Mouse (Mus musculus): ENCODE measurements around the gene Mme. TPM values are rescaled to one million over a fixed set of nuclear protein-coding genes. Genes with fewer than 3 reads are reported as not detected.
A peak's percentile ranks its signal among the peaks of the same experiment; 100 is the strongest.

Gene Mme
- polyA plus RNA-seq, 1 experiment from 2014 or later = 14.3 TPM

DNA sequence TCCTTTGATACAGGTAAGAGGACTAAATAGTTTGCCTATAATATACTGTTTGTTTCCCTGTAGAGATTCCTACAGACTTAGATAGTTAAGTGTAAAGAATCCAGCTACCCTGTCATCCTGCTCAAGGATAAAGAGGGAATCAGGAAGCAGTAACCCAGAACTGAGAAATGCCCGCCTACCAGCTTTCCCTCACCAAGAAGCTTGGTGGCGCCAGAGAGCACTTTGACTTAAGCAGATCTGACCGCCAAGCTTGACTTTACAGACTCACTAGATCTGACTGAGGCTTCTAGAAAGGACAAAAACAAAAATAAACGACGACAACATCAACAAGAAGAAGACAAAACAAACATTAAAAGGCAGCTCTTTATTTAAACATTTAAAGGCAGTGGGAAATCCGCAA lies 56.5 kb downstream of the Mme start:
- Histone ChIP-seq H3K4me3 (no peak overlapping the region), H3K4me1 (peaks cover 22% of the 10 kb centered on the region), H3K9me3 (no peaks in the 10 kb centered on the region), H3K27me3 (ENCODE audit: poor library complexity, severe bottlenecking) (peaks cover 21% of the 10 kb centered on the region), H3K36me3 (replicated peaks) (no peaks in the 10 kb centered on the region), H3K27ac (no peak overlapping the region)
- DNase-seq (ENCODE audit: extremely low spot score, low spot score) = peak; percentile 42
- 6% methylated on average over 6 of the region's 6 CpGs for WGBS

DNA sequence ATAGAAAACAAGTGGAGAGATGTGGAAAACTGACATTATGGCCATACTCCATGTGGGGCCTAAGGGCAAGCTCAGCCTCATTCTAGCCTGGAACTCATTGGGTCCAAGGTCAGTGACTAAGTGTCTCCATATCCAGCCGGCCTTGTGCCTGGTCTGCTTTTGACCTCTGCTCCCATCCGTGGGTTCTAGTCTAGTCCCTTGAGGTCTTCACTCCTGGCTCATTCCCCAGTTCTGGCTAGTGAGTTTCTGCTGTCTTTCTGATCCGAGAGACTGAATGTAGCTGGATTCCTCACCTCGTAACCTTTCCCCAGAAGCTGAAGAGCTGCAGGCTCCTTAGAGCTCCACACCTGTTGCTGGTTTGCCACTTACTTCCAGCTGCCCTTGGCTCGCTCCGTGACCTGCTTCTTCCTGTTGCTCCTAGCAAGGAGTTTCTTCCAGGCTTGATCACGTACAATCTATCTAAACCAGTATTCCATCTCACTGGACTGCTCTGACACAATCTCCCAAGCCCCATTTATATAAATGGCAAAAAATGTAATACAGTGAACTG lies 73.9 kb downstream of the Mme start:
- no peak for DNase-seq (ENCODE audit: extremely low spot score, low spot score)

DNA sequence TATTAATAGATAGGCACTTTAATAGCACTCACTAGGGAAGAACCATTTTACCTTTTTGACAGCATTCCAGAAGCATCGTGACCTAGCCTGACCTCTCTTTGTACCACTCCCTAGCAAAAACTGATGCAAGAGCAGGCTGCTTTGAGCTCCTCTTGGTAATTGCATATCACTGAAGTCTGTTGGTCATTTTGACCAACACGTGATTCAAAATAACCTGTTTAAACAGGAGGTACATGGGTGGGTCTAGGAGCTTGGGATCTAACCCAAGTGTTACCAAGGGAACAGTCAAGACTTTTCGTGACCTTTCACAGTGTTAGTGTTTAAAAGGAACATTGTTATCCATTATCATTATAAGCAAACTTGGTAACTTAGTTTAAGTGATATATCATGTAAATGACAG lies 76.2 kb downstream of the Mme start:
- no peaks in the 10 kb centered on the region for H3K27me3 ChIP-seq (ENCODE audit: poor library complexity, severe bottlenecking)
- DNase-seq (ENCODE audit: extremely low spot score, low spot score) = no peak
- no peak overlapping the region for H3K4me3 ChIP-seq
- no peaks in the 10 kb centered on the region for H3K9me3 ChIP-seq
- no peak overlapping the region for H3K27ac ChIP-seq
- no peaks in the 10 kb centered on the region for H3K4me1 ChIP-seq
- WGBS = 81% methylated on average over 3 of the region's 3 CpGs
- no peaks in the 10 kb centered on the region for H3K36me3 ChIP-seq (replicated peaks)

More for the DNA sequence above, 73.9 kb downstream of the Mme start:
- no peaks in the 10 kb centered on the region for H3K36me3 ChIP-seq (replicated peaks)
- H3K4me3 ChIP-seq = no peak overlapping the region
- no peaks in the 10 kb centered on the region for H3K9me3 ChIP-seq
- H3K27ac ChIP-seq = no peak overlapping the region
- 66% methylated on average over 7 of the region's 7 CpGs for WGBS
- H3K4me1 ChIP-seq = no peaks in the 10 kb centered on the region
- H3K27me3 ChIP-seq (ENCODE audit: poor library complexity, severe bottlenecking) = no peaks in the 10 kb centered on the region

DNA sequence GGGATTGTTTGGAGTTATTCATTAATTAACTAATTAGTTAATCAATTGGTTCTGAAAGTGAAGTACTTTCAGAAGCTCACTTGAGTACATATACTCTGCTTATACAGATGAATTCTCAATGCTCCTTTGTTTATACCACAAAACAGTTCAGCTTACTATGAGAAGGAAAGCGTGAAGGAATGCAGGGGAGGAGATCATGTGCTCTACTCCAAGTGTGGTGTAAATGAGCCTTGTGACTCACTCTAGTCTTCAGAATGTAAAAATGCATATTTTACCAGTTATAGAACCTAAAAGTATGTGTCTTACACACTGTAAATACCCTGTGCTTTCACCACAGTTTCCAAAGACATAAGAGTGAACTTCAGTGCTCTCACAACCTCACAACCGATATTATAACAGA lies 84.3 kb downstream of the Mme start:
- Histone ChIP-seq H3K27me3 (ENCODE audit: poor library complexity, severe bottlenecking) (no peaks in the 10 kb centered on the region), H3K4me1 (no peaks in the 10 kb centered on the region), H3K27ac (no peak overlapping the region), H3K9me3 (no peaks in the 10 kb centered on the region), H3K4me3 (no peak overlapping the region), H3K36me3 (replicated peaks) (no peaks in the 10 kb centered on the region)
- WGBS = 85% methylated on average over 2 of the region's 2 CpGs
- DNase-seq (ENCODE audit: extremely low spot score, low spot score) = no peak

DNA sequence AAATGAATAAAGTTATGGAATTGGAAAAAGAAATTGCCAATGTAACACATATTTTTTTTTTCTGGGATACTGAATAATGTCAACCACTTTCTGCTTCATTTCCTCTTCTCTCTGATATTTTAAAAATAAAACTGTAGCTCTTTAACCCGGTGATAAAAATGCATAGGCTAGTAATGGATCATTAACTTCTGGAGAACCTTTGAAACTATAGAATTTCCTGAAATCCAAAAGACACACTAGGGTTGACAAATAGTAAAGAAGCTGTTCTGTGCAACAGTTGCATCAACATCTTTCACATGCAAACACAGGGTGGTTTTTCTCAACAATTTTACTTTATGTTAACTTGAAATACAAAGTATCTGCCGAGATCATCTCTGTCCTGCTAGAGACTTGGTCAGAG lies 98.8 kb downstream of the Mme start:
- H3K36me3 ChIP-seq (replicated peaks) = no peaks in the 10 kb centered on the region
- H3K27ac ChIP-seq = no peak overlapping the region
- no peak for DNase-seq (ENCODE audit: extremely low spot score, low spot score)
- H3K4me1 ChIP-seq = no peaks in the 10 kb centered on the region
- WGBS = 95% methylated on average over 2 of the region's 2 CpGs
- H3K9me3 ChIP-seq = no peaks in the 10 kb centered on the region
- H3K4me3 ChIP-seq = no peak overlapping the region
- H3K27me3 ChIP-seq (ENCODE audit: poor library complexity, severe bottlenecking) = no peaks in the 10 kb centered on the region

DNA sequence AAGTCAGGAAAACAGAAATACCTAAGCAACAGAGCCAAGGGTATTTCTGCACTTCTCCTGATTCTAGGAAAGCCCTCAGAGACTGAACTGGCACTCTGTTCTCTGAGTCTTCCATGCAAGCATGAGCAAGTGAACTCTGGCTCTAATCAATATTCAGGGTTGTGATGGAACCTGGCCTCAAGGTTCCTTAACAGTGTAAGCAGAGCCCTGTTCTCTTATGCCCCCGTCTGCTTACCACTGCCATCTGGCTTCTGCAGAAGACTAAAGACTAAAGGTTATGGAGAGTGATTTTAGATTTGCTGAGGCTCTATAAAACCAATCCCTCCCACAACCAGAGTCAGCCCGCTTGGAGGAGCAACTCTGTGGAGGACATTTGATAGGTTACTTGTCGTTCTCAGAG lies 99.2 kb downstream of the Mme start:
- H3K4me1 ChIP-seq = no peaks in the 10 kb centered on the region
- 92% methylated on average over 3 of the region's 3 CpGs for WGBS
- H3K27ac ChIP-seq = no peak overlapping the region
- no peaks in the 10 kb centered on the region for H3K36me3 ChIP-seq (replicated peaks)
- no peaks in the 10 kb centered on the region for H3K9me3 ChIP-seq
- H3K4me3 ChIP-seq = no peak overlapping the region
- H3K27me3 ChIP-seq (ENCODE audit: poor library complexity, severe bottlenecking) = no peaks in the 10 kb centered on the region
- DNase-seq (ENCODE audit: extremely low spot score, low spot score) = no peak

DNA sequence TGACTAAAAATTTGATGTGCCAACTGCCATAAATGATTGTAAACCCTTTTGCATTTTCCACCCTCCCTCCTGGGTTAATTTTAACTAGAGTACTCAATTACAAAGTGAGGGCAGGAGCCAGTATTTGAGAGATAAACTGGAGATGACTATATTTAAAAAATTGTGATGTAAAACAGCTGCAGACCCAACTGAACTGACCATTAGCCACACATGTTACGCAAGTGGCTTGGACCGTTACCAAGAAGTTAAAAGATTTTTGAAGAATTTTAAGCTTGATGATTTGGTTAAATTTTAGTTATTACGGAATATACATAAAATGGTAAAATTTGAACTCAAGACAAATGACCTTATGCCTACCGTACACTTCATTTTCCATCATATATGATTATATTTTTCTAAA lies 100.1 kb downstream of the Mme start:
- no peak for DNase-seq (ENCODE audit: extremely low spot score, low spot score)
- Histone ChIP-seq H3K27ac (no peak overlapping the region), H3K4me3 (no peak overlapping the region), H3K27me3 (ENCODE audit: poor library complexity, severe bottlenecking) (no peaks in the 10 kb centered on the region), H3K36me3 (replicated peaks) (no peaks in the 10 kb centered on the region), H3K4me1 (no peaks in the 10 kb centered on the region), H3K9me3 (no peaks in the 10 kb centered on the region)
- 95% methylated on average over 4 of the region's 4 CpGs for WGBS

DNA sequence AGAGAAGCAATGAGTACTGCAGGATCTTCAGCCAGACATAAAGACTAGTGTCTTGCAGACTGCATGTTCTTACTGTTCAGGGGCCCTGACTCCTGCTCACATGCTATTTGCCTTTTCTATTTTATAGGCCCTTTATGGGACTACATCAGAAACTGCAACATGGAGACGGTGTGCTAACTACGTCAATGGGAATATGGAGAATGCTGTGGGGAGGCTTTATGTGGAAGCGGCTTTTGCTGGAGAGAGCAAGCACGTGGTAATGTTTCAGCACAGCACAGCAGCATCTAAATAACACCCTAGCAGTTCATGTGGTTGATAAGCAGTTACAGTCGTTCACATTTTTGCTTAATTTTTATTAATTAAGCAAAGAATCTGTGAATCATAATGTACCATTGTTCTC lies 103.7 kb downstream of the Mme start:
- Histone ChIP-seq H3K27ac (no peak overlapping the region), H3K9me3 (no peaks in the 10 kb centered on the region), H3K36me3 (replicated peaks) (no peaks in the 10 kb centered on the region), H3K4me3 (no peak overlapping the region), H3K27me3 (ENCODE audit: poor library complexity, severe bottlenecking) (no peaks in the 10 kb centered on the region), H3K4me1 (no peaks in the 10 kb centered on the region)
- 84% methylated on average over 5 of the region's 5 CpGs for WGBS
- DNase-seq (ENCODE audit: extremely low spot score, low spot score) = no peak

DNA sequence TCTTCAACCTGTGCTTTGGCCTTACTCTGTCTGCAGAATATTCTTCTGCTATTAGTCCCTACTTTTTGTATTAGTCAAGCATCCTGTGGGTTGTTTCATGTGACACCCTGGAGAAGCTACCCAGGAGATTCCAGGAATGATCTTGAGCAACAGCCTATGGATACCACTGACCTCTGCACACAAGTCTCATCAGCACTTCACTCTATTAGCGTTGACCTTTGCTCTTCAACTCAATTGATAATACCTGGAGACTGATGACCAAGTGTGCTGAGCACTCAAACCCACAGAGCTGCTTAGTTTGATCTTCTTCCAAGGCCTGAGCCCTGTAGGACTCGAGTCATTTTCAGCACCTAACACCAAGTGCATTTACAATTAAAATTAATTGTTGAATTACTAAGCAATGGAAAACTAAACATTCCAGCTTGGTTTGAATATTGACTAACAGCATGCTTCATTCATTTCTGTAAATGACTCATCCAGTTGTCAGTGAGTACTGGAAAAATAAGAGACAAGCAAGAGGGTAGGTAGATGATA lies 107.6 kb downstream of the Mme start:
- Histone ChIP-seq H3K27me3 (ENCODE audit: poor library complexity, severe bottlenecking) (no peaks in the 10 kb centered on the region), H3K4me3 (no peak overlapping the region), H3K4me1 (no peaks in the 10 kb centered on the region), H3K27ac (no peak overlapping the region), H3K9me3 (no peaks in the 10 kb centered on the region), H3K36me3 (replicated peaks) (no peaks in the 10 kb centered on the region)
- DNase-seq (ENCODE audit: extremely low spot score, low spot score) = no peak
- WGBS = 89% methylated on average over 2 of the region's 2 CpGs

DNA sequence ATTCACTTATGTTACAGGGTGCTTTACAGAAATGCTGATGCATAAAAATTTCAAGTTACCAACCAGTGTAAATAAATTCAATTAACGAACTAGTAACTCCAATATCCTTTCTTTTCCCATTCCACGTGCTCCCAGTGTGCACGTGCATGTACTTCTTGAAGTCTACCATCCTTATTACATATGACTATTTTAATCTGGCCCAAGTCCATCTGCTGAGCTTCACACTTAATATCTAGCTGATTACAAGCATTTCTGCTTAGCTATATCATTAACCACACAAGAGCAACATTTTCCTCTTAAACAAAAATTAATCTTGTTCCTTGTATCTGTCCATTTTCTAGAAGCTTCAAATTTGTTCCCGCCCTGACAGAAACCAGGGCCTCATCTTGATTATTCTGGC lies 108.9 kb downstream of the Mme start:
- Histone ChIP-seq H3K36me3 (replicated peaks) (no peaks in the 10 kb centered on the region), H3K4me1 (no peaks in the 10 kb centered on the region), H3K4me3 (no peak overlapping the region), H3K9me3 (no peaks in the 10 kb centered on the region), H3K27me3 (ENCODE audit: poor library complexity, severe bottlenecking) (no peaks in the 10 kb centered on the region), H3K27ac (no peak overlapping the region)
- no peak for DNase-seq (ENCODE audit: extremely low spot score, low spot score)
- 94% methylated on average over 4 of the region's 4 CpGs for WGBS

DNA sequence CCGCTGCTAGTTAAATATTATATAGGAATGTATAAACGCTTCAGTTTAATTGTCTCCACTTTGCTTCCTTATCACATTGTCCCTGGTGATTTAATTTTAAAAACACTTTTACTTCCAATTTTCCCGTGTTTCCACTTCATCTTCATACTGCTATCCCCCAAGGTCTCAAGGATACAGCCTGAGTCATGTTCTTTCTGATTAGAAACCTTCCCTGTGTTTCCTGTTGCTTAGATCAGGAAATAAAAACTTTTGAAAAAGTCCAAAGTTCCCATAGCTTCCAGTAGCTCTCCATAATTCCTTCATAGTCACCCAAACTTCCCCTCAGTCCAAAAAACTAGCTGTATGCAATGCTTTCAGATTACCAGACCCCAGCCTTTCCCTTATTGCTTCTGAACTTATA lies 109.4 kb downstream of the Mme start:
- no peaks in the 10 kb centered on the region for H3K27me3 ChIP-seq (ENCODE audit: poor library complexity, severe bottlenecking)
- H3K36me3 ChIP-seq (replicated peaks) = no peaks in the 10 kb centered on the region
- no peak overlapping the region for H3K27ac ChIP-seq
- no peaks in the 10 kb centered on the region for H3K4me1 ChIP-seq
- H3K9me3 ChIP-seq = no peaks in the 10 kb centered on the region
- 88% methylated on average over 3 of the region's 3 CpGs for WGBS
- H3K4me3 ChIP-seq = no peak overlapping the region
- DNase-seq (ENCODE audit: extremely low spot score, low spot score) = no peak

DNA sequence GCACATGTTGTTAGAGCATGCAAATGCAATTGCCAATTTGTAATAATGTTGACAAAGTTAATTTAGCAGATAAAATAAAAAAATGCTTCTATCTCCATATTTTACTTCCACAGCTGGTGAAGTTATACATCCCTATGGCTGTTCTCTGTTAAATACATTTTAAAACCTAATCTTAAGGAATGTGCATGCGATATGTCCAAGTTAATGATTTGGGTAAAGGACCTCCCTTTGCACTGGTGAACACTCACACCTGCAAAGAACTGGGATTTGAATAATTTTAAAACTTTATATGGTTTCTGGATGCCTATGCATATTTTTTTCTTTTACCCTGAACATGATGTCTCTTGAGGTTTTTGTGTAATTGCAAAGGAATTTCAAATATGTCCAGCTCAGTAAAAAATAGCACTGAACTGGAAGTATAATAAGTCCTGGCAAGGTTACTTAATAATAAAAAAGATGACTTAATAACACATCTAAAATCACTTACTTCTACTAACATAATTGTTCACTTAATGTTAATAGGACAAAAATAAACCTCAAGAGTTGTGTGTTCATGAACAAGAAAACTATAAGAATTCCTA lies 110.4 kb downstream of the Mme start:
- no peaks in the 10 kb centered on the region for H3K4me1 ChIP-seq
- DNase-seq (ENCODE audit: extremely low spot score, low spot score) = no peak
- H3K27me3 ChIP-seq (ENCODE audit: poor library complexity, severe bottlenecking) = no peaks in the 10 kb centered on the region
- H3K36me3 ChIP-seq (replicated peaks) = no peaks in the 10 kb centered on the region
- no peak overlapping the region for H3K27ac ChIP-seq
- no peak overlapping the region for H3K4me3 ChIP-seq
- H3K9me3 ChIP-seq = no peaks in the 10 kb centered on the region
- WGBS = 100% methylated on average over 1 of the region's 1 CpGs

DNA sequence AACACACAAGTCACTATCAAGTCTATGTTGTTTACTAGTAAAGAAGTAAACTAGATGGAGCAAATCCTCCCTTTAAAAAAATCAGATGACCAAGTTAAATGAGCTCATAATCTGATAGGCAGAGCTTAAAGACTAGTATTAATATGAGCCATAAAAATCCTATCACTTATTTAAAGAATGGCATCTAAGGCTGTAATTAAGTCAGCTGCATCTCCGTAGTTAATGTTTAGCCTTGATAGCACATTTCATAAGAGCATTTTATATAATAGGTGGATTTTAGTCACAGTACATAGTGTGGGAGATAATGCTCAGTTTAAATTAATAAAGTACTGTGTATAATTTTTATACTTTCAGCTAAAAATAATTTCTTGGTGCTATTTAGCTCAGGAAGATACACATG lies 118.2 kb downstream of the Mme start:
- DNase-seq (ENCODE audit: extremely low spot score, low spot score) = no peak
- Histone ChIP-seq H3K36me3 (replicated peaks) (no peaks in the 10 kb centered on the region), H3K4me1 (no peaks in the 10 kb centered on the region), H3K9me3 (no peaks in the 10 kb centered on the region), H3K27me3 (ENCODE audit: poor library complexity, severe bottlenecking) (no peaks in the 10 kb centered on the region), H3K4me3 (no peak overlapping the region), H3K27ac (no peak overlapping the region)
- 91% methylated on average over 1 of the region's 1 CpGs for WGBS

DNA sequence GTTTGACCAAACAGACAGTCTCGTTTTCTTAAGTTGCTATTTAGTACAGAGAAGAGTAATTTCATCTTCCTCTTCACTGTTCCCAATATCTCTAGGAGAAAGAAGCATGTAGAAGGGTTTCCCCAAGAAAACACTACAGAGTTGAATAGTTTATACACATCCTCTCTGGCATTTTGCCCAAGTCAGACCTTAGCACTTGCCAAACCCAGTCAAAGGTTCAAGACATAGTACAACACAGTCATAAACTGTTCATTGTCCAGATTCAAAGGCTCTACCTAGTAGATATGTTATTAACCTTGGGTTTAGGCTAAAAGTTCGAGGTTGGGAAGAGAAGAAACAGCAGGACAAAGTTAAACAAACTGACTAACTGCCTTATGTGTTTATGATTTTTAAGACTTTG lies 143.7 kb downstream of the Mme start:
- no peak for DNase-seq (ENCODE audit: extremely low spot score, low spot score)
- Histone ChIP-seq H3K4me3 (no peak overlapping the region), H3K27me3 (ENCODE audit: poor library complexity, severe bottlenecking) (no peaks in the 10 kb centered on the region), H3K36me3 (replicated peaks) (no peaks in the 10 kb centered on the region), H3K4me1 (no peaks in the 10 kb centered on the region), H3K9me3 (no peaks in the 10 kb centered on the region), H3K27ac (no peak overlapping the region)
- 80% methylated on average over 2 of the region's 2 CpGs for WGBS
